Mouse (Mus musculus): ENCODE data around the gene Rcan1.

The Rcan1 gene

DNA sequence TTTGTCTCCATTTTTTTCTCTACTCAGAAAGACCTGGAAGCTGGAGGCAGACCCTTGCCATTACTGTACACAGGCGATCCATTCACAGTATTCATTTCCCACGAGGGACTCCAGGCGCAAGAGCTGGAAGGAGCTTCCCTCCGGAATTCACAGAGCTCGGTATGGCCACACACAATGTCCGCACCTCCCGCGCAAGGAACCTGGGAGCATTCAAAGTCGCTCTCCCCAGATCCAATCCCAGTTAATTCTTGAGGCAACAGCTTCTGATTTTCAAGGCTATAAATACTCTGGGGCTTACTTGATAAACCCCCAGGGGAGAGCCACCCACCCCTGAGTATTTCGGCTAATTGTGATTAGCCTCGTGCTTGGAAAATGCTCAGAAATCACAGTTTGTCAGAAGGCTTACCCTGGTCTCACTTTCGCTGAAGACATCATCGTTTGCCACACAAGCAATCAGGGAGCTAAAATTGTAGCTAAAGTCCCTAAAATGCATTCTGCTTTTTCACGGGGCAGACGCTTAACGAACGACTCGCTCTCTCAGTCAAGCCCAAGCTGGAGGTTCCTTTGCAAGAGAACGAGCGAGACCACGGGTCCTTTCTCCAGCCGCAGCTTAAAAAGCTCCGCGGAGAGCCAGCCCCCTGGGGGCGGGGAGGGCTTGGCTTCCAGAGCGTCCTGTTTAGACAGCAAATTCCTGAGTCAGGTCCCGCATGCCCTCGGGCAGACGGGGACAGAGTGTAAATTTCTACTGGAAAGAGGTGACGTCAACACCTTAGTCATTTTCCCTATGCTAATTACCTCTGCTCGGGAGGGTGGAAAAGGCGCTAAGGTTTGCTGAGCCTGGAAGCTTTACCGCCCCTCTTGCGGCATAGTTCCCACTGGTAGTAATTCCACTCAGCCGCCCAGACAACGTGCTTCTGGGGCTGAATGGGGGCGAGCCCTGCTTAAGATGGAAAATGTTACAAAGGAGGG is 70.9 kb downstream of the Rcan1 start:
- DNase-seq (ENCODE audit: low spot score in 2 of 2) = peak; percentile 87 to 89

DNA sequence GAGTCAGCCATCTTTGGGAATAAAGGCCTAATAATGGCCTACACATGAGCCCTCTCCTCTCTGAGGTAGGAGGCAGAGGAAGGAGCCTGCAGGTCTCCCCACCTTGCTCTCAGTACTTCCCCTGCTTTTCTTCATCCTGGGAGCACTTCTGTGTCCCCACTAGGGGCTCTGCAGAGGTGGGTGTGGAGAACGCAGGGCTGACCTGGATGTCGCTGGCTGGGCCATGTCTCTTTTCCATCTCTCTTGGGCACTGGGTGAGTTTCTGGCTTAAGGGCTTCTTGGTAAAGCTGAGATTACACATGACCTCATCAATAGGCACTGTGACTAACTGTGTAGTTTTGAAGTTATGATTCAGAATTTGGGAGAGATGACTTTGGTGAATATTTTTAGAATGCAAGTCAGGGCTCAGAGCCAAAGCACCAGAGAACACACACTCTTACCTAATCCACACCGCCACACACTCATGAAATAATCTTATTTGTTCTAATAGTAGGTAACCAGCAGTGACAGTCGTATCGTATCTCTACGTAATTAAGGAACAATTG is 72.0 kb downstream of the Rcan1 start:
- DNase-seq (ENCODE audit: low spot score in 2 of 2) = peak in 1 of 2 experiments; percentile 27

DNA sequence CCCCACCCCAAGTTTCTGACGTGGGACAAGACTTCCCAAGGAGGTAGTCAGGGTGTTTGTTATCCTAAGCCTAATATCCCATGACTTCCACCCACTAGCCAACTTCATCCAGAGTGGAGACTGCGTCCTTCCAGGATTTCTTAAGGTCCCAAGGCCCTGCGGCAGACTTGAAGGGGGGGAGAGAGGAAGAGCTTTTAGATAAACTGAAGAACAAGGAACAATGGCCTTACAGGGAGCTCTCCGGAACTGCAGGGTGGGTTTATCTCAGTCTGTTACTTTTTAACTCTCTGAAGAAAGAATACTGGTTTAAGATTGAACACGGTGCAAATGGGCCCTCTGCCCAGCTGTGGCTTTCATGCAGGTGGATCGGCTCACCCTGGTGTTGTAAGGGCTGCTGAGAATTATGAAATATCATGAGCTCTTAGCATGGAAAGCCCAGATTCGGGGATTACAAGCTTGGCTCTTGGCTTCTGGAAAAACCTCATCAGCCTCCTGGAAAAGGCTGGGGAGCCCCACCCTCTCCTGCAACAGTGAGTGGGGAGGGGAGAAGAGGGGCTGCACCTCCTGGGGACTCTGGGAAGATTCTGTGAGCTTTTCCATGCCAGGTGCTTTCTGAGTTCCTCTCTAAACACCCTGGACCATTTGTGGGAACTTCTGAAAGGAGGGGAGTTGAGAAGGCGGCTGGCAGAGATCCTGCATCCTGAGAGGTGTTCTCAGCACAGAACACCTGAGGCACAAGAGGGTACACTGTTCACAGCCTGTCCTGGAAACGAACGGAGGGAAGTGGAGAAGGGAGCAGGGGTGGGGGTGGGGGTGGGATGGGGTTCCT is 72.7 kb downstream of the Rcan1 start:
- DNase-seq (ENCODE audit: low spot score in 2 of 2) = peak in 1 of 2 experiments; percentile 19

DNA sequence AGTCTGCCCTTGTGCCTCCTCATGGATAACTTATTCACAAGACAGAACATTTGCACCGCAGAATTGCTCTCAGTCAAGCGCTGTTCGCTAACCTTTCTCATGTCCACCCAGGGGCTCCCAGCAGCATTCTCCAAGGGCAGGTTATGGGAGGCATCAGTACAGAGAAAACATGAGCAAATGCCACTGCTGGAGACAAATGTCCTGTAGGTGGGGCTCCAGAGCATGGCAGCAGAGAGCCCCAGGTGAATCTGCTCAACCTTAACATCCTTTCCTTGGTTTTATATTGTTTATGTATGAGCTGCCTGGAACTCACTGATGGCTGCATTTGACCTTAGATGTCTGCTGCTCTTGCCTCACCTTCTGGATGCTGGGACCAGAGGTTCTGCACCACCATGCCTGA is 76.9 kb downstream of the Rcan1 start:
- DNase-seq (ENCODE audit: low spot score in 2 of 2) = no peak

DNA sequence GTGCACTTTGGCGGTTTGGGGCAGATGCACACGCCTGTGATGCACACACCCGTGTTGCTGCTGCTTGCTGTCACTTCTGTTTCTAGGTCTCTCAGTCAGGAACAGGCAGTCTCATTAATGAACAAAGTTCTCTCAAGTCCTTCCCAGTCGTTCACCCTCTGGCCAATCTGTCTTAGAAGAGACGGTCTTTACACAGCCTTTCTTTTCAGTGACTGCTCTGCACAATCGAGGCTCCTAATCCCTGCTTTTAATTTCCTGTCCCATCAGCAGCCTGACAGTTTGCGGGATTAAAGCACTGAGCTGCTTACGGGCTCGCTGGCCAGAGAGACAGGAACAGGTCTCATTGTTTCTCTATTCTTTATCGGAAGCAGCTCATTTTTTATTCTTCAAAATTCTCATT is 83.0 kb downstream of the Rcan1 start:
- DNase-seq (ENCODE audit: low spot score in 2 of 2) = no peak

DNA sequence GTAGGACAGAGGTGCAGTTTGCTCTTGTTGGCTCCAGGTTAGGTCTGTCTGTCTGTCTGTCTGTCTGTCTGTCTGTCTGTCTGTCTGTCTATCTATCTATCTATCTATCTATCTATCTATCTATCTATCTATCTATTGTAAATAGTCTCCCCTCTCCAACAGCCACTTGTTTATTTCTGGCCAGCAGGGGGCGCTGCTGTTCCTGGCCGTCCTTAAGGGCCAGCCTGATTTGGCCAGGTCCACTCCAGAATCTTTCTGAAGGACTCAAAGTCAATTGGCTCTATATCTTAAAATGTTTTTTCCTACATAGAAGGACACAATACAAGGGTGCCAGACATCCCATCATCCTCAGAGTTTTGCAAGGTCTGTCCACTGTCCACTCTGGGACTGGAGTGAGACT is 85.6 kb downstream of the Rcan1 start:
- peak; percentile 26 to 45 for DNase-seq (ENCODE audit: low spot score in 2 of 2)

DNA sequence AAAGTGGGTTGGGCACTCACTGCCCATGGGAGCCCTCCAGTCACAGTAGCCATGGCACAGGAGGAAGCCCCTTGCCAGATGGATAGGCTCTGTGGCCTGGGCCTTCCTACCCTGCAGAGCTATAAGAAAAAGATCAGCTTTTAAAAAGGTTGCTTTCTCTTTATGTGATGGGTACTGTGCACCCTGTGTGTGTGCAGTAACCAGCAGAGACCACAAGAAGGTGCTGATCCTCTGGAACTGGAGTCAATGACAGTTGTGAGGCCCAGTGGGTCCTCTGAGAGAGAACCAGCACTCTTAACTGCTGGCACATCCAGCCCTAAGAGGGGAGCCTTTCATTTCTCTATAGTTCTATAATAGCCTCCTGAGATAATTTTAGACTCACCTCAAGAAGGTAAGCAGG is 87.3 kb downstream of the Rcan1 start:
- no peak for DNase-seq (ENCODE audit: low spot score in 2 of 2)

DNA sequence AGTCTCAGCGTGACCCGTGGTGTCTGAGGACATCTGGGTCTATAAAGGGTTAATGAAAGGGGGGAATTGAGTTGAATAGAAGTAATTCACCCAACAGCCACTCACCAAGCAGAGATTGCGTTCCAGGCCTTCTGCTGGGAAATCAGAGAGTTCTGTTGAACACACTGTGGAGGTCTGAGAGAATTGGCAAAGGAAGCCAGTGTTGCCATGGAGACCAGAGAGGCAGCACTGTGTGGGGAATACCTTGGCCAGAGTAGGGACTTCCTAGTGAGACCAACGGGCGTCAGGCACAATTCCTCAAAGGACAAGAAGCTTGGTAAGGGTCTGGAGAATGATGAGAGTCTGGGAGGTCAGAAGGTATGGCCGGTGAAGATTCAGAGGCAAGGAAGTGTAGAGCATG is 88.2 kb downstream of the Rcan1 start:
- DNase-seq (ENCODE audit: low spot score in 2 of 2) = no peak

DNA sequence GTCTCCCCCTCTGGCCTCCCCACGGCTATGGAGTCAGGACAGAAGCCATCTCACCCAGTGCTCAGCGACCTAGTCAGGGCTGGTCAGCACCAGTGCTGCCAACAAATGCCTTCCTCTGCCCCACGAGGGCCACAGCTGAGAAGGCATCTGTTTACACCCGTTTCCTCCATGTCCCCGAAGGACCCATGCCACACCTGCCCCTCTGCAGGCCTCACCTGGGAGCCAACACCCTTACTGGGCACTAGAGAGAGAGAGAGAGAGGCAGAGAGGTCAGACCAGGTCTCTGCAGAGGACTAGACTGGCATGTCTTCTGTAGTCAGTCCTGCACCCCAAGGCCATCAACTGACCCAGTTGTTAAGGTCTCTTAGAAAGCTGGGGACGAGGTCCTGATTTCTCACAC is 89.6 kb downstream of the Rcan1 start:
- DNase-seq (ENCODE audit: low spot score in 2 of 2) = no peak

DNA sequence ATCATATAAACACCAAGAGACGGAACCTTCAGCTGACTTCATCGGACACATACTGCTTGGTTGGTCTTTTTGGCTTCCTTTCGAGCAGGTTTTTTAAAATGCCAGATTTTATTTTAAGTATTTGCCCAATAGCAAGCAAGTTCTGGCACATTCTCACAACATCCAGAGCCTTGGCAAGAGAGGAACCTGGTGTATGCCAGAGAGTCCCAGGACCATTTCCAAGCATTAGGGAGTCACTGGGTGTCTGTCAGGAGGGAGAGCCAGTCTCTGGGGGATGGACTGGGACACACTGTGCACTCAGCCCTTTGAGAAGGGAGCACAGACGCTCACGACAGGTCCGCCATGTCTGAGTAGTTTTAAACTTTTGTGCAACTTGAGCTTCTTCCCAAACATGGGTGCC is 93.7 kb downstream of the Rcan1 start:
- peak; percentile 24 to 28 for DNase-seq (ENCODE audit: low spot score in 2 of 2)

DNA sequence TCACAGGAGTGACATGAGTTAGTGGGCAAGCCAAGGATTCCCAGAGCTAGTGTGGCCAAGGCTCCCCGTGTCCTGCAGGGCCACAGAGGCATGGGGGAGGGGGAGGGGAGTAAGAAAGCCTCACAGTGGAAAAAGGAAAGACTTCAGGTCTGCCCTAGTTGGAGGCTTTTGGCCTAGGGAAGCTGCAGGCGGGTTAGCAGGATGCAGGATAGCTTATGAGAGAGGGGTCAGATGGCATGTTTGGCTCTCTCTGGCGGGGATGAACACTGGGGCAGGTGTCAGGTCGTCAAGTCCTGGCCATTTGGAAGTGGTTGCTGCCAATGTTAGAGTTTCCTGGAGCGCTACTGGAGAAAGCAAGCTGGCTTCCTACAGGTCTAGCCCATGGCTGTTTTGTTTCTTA is 99.0 kb downstream of the Rcan1 start:
- DNase-seq (ENCODE audit: low spot score in 2 of 2) = no peak

DNA sequence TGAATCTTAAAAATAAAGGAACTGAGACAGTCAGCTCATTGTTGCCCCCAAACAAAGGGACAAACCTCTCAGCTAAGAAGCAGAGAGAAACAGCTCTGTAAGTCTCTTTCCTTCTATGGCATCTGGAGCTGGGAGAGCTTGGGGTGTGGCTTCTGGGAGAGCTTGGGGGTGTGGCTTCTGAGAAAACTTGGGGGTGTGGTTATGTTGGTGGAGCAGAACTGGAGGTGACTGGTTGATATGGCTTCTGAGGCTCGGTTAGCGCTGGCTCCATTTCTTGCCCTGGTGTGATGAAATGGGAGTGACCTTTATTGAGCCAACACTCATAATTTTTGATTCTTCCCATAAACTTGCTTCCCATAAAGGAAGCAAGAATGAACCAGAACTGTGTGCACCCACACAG is 101.4 kb downstream of the Rcan1 start:
- no peak for DNase-seq (ENCODE audit: low spot score in 2 of 2)

DNA sequence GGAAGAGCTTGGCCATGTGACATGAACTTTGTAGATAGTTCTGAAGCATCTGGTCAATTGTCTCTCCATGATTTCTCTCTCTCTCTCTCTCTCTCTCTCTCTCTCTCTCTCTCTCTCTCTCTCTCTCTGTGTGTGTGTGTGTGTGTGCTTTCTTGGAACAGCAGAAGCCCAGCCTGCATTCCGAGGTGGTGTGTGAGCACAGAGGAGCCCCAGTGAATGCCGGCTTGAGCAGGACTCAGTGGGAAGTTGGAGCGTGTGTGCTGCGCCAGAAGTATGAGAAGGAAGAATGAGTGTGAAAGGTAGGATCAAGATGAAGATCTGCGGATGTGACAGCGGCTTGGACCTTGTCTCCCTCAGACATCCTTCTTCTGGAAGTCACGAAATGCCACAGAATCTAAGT is 105.2 kb downstream of the Rcan1 start:
- DNase-seq (ENCODE audit: low spot score in 2 of 2) = no peak

DNA sequence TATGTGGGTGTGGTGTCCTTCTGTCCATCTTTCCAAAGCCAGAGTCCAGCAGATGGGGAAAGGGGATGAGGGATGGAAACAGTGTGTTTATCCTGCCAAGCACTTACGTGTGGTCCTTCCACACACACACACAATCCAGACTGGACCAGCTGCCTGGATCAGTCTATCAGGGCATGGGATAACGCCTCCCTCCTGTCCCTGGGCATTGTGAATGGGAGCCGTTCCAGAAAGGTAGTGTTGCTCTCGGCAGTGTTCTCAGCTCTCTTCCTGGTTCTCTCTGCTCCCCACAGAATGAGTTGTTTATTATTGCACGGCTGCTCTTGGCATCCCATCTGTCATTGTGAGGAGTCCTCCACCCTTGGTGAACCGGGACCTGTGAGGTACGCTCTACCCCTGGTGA is 110.0 kb downstream of the Rcan1 start:
- no peak for DNase-seq (ENCODE audit: low spot score in 2 of 2)

DNA sequence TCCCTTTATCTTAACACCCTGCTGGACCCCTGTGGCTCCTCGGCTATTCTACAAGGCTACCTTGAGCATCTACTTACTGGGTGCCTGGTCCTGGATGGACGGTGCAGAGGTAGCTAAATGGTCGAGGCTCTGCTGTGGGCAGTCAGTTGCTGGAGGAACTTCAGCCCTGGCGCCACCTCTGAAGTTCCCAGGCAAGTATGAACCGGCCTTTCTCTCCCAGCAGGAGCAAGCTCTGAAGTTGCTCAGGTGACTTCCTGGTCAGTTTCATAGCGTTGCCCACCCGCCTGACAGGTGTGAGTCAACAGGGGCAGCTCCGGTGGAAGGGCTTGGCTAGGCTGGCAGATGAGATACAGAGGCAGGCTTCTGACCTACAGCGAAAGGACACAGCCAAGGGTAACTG is 111.4 kb downstream of the Rcan1 start, which contains the start of gene Kcne1:
TSS of gene Kcne1 (minus strand) at position 240 of the 400 bp plus-strand sequence.
- DNase-seq (ENCODE audit: low spot score in 2 of 2) = no peak

DNA sequence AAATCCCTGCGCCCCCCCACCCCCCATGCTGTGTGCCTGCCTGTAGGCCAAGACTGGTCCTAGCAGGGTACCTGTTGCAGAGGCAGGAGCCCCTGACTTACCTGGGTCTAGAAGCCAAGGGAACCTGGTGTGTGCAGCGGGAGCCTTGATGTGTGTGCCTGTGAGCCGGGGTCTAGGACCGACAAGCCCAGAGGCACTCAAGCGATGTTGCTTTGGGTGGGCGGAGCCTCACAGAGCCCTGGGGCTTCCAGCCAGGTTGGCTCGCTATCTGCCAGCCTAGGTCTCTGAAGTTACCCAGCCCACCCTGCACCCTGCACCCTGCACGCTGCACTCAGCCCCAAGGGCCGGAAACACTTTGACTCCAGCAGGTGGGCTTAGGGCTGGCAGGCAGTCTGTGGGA is 111.9 kb downstream of the Rcan1 start:
- no peak for DNase-seq (ENCODE audit: low spot score in 2 of 2)

DNA sequence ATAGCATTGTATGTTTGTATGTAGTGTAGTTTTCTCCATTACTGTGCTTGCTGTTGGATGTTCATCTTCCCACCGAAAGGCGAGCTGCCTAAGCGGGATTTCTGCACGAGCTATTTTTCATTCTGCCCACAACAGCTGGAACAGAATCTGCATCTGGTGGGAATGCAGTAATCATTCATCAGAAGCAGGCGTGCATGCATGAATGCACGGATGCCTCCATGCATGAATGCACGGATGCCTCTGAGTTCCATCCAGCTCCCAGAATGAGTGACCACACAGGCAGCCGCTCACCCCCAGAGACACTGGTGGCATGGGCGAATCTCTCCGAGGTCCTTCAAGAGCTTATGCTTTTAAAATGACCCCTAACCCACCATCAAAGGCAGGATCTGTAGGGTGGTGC is 113.1 kb downstream of the Rcan1 start:
- DNase-seq (ENCODE audit: low spot score in 2 of 2) = no peak

DNA sequence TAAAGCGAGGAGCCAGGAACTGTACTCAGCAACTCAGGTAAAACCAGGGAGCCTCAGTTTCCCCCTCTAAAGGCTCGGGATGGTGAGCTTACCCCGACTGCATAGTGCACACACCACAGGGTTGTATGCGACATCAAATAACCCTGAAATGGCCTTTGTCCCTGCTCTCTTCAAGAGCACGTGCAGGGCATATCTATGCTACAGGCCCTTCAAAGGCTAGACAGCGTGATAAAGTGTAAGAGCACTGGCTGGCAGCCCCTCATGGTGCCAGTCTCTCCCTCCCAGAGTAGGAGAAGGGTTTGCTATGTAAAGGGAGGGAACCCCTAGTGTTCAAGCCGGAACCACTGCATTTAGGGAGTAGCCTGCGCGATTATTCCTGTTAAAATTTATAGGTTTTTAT is 113.6 kb downstream of the Rcan1 start:
- DNase-seq (ENCODE audit: low spot score in 2 of 2) = no peak

DNA sequence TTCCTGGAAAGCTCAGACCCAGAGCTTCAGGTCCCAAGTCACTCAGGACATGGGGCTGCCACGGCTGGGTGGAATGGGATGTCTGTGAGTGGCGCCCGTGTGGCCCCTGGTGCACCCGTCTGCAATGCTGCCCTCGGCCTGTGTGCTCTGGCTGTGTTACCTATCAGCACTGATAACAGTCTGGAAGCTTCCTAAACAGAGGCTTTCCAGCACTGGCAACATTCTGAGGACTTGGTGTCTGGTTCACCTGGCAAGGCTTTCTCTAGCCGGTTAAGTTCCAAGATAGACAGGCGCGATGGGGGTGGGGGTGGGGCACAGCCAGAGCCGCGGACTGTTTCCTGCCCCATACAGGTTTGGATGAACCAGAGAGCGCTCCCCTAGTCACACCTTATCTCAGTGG is 114.7 kb downstream of the Rcan1 start:
- DNase-seq (ENCODE audit: low spot score in 2 of 2) = peak in 1 of 2 experiments; percentile 14

DNA sequence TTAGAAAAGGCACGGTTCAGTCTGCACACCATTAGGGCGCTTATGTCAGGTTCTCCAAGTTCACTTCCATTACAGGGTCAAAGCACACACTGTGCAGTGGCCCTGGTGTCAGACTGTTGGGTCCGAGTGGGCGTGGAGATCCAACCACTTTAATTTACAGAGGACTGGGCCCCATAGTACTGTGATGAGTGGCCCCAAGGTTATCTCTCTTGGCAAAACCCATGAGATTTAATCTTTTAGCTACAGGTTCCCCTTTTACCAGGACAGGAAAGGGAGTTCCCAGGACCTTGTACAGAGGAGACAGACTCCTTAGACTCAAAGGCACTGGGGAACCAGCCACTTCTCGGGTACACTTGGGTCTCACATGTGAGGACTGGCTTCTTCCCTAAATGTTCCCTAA is 115.3 kb downstream of the Rcan1 start:
- DNase-seq (ENCODE audit: low spot score in 2 of 2) = no peak

DNA sequence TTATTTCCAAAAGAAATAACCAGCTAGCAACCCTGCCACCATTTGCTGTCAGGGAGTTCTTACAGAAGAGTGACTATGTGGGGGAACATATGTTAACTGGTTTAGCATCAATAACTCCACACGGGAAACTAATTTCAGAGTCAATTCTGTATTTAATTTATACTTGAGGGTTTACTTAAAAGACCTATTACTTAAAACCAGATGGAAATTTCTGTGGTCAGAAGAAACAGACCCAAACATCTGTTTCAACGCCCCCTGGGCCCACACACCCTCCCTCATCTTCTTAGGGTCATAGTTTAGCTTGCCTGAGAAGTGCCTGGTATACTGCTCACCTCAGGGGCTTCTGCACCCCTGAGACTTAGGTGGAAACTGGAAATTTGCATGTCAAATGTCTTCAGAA is 116.8 kb downstream of the Rcan1 start:
- DNase-seq (ENCODE audit: low spot score in 2 of 2) = no peak

DNA sequence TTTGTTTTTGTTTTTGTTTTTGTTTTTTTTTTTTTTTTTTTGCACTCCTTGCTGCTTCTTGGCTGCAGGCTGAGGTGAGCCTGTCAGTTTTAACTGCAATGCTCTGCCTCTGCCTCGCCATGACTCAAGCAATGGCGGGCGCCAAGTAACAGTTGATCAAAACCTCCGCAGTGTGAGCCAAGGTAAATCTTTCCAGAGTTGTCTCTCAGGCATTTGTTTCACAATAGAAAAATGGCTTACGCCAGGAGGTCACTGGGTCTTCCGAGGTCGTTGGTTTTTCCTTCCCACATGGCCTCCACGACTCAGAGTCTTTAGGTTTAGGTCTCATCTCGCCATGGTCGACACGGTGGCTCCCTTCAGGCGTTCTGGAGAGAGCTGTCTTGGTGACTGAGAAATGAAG is 117.4 kb downstream of the Rcan1 start:
- no peak for DNase-seq (ENCODE audit: low spot score in 2 of 2)
